Mouse (Mus musculus) liver, embryonic 14.5 days (tissue): ENCODE results near the gene Tmem108.

ENCODE experiments used
- CTCF ChIP-seq: IDR thresholded peaks from 2 replicates; pipeline ENCODE4 v1.5.1; 2016; ENCODE audit warnings: antibody characterized with exemption, low read depth, control low read depth
- EP300 ChIP-seq: IDR thresholded peaks from 2 replicates; pipeline ENCODE4 v1.6.1; 2016; ENCODE audit warnings: antibody characterized with exemption, low read depth

- no peak for TF ChIP-seq CTCF
- no peak for TF ChIP-seq EP300
These were observed 104.3 kb downstream of the Tmem108 start for GRCm38 (mm10) chr9:103657183-103657975.
